Mouse (Mus musculus) cerebellum, postnatal 25 days (tissue): ENCODE measurements around the gene Ccdc157.
"Not testable (repeated sequence)": the region's sequence is repeated elsewhere in the genome, so short reads cannot be mapped to it uniquely, and the experiment has no call there.

ENCODE experiments used
- DNase-seq, 2 experiments: peaks; one replicate each; pipeline ENCODE4 v3.0.0; 2021; ENCODE audit warnings: mixed read lengths in 2 of 2

Ccdc157 gene

DNA sequence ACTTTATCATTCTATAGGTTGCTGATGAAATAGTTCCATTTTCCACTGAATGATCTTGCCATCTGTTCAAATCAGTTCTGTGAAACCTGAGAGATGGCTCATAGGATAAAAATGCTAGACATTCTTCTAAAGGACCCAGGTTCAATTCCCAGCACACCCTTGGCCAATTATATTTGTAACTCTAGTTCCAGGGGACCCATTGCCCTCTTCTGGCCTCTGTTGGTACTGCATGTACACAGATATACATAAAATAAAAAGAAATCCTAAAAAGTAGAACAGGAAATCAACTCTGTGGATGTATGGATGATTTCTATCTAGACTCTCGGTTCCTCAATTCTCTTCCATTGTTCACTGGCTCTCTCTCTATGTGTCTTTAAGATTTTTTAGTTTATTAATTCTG lies 33.0 kb downstream of the Ccdc157 start:
- DNase-seq: no peak

DNA sequence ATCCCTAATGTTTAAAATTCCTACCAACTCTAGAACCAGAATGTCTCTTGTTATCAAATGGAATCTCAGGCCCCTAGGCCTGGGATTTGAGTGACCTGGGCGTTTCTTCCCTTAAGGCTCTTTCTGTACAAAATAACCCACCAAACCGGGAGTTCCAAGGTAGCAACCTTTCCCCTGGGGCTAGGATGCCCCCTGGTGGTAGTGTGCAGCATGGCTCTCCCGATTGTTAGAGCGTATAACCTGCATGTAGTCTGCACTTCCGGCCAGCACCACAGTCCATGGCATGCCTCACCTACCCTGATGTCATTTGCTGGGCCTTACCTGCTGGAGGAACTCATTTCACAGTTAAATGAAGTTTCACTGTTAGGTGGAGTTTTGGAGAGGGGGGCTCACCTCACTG lies 36.2 kb downstream of the Ccdc157 start:
- DNase-seq: peak in 1 of 2 experiments; percentile 44

DNA sequence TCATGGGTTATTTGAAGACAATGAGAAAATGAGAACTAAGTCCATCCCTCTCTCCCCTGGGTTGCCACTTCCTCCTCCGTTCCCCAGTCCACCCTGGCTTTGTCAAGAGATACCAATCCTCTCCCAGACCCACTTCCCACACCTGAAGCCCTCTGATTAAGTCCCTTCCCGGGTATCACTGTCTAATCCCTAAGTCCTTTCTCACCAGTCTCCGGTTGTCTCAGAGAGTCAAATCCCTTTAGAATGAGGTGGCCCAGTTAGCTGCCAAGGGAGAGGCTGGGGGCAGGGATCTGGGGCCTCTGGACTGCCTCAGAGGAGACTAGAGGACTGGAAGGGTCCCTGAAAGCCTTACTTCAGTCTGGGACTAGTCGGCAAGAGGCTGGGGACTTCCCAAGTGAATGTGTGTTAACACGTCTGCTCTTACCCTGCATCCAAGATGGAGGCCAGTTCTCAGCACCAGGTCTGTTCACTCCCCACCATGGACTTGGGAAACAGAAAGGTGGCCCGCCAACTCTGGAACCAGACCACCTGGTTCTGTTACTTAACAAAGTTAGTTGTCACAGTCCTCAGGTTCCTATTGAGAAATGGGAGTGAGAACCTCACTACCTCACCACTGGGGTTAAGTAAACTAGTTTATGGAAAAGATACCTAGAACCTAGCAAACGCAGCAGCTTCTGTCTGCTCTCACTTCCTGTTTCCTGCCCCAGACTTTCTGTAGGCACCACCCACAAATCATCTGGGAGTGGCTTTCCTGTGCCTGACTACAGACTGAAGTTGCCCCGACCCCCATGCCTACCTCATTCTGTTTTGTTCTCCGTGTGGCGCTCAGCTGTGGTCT lies 37.1 kb downstream of the Ccdc157 start, which contains the start of gene Sec14l2:
Gene Sec14l2, minus strand, starts transcription at position 674 of the 838 bp plus-strand sequence.
- DNase-seq: no peak

DNA sequence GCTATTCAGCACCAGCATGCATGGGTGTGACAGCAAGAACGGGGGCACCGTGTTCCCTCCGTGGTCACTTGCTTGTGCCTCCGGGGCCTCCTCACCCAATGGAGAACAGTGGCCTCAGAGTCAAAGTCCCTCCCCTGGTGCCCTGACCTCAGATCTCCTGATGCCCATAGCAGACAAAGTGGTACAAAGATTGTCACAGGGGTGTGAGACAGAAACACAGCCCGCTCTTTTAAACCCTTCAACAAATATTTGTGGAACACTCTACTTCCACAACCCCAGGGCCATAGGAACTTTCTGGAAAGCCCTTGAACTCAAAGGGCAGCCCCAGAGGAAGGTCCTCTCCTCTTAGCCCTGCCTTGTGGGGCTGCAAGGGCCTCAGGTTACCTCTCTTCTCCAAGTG lies 37.9 kb downstream of the Ccdc157 start:
- DNase-seq: no peak

DNA sequence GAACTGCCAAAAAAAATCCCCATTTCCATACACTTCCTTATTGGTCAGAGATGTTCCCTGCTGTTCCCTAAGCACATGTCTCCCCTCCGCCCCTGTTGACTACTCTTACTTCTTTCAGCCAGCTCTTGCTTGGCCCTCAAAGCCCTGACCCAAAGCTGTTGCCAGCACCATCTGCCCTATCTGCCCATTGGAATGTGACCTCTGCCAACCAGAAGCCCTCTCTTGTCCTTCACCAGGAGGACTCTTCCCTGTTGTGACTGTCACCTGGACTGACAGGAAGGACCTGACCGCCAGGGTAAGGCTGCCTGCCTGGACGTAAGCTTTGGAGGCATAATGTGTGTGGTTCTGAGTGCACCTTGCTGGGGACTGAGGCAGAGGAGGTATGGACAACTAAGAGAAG lies 38.4 kb downstream of the Ccdc157 start:
- DNase-seq: no peak

DNA sequence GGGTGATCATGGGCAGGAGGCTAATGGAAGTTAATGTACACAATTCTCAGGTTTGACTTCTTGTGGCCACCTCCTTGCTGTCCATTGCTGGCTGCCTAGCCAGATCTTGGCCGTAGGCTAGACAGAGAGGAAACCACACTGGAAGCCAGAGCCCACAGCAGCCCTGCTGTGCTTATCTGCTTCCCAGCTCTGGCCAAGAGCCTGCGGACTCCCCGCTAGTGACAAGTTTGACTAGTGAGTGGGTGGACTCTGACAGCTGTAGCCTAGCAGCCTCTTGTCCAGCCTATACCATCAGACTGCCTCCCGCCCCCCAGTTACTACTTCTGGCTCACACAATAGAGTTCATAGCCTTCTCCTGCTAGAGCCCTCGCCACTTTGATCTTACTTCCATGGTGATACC lies 40.5 kb downstream of the Ccdc157 start:
- no peak for DNase-seq

DNA sequence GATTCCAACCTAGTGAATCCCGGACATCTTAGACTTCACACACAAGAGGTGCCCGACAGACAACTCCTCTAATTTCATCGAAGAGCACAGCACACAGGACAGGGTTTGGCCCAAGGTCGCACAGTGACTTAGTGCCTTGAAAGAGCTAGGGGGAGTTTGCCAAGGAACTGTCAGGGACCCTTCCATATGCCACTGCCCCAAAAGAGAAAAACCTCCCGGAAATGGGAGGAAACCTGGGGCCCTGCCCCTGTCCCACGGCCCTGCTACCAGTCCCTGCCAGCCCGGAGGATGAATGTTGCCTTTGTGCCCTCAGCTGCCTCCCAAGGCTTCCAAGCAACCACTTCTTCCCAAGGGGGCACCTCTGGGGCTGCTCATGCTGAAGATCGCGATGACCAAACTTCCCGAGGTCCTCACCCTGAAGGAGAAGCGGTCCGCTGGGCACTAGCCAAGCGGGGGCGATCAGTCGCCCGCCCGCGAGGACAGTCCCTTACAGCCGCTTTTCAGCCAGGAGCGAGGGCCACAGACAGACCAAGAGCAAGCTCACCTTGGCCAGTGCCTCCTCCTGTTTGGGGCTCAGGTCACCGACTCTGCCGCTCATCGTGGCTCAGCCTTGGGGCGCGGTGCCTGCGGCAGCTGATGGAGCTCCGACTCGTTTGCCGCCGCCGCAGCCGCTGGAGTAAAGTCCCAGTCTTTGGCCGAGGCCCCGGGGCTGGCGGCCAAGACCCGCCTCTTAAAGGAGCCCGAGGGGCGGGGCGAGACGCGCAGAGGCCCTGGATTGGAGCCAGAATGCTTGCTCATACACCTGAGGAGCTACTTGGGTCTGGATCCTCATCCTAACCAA lies 41.8 kb downstream of the Ccdc157 start:
- peak; percentile 81 to 88 for DNase-seq

DNA sequence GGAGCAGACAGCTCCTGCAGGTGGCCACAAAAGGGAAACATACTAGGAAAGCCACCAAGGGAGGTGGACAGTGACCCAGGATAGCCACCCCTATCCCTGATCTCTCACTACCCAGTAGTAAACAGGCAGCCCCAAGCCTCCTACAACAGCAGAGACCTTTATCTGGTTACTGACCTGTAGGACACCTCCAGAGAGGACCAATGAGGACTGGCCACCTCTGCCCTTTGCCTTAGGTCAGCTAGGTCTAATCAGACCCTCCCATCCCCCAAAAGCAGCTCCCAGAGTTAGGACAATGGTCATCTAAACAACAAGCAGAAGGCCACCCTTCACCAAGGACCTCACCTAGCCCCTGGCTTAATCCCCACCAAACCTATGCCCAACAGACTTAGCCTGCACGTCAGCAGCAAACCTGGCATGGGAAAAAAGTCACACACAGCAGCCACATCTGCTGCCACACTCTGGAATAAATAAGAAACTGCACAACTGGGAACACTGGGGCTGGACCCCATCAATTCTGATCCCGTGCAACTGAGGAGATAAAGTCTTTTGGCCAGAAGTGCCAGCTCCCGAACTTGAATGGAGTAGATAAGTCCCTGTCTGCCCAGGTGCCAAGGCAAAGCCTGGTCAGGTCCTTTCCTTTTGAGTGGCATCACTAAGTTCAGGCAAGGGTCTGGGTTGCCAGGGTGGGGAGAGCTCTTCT lies 42.6 kb downstream of the Ccdc157 start:
- DNase-seq: no peak

DNA sequence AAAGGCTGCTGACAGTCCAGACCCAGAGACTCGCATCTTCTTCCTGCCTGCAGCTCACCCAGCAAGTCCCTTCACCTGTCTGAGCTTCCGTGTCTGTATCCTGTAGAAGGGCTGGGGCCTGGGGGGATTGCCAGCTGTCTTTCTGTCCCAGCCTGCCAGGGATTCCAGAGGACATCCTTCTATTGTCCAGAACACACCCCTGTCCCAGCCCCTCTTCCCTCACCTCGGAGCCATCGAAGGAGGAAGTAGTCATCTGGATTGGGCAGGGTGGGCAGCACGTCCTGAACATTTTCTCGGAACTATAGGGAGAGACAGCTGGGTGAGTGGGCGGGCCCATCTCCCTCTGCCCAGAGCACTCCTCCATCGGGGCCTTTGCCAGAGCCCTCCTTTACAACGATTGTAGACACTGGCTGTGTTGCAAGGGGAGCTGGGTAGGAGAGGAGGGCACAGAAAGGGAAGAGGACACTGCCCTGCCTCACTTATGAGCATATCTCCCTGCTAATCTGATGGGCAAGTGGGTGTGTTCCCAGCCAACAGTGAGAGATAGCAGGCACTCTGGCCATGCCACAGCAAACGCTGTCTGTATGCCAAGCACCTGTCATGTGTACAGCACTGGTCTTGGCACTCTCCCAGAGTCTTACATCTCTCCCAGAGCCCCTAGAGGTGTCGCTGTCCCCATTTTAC lies 43.5 kb downstream of the Ccdc157 start:
- DNase-seq: no peak

DNA sequence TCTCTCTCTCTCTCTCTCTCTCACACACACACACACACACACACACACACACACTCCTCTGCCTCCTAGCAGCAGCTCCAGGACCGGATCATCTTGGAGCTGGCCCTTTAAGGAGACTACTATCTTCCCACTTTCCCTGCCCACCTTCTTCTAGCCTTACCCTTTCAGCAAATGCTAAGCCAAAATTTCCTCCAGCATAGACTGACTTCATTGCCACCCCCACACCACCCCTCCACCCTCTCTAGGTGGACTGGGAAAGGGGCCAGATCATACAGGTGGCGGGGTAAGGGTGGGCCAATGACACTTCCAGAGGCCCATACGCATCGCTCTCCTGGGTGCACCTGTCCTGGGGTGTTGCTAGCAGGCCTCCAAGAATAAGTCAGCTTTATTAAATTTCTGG lies 44.7 kb downstream of the Ccdc157 start:
- no peak for DNase-seq

DNA sequence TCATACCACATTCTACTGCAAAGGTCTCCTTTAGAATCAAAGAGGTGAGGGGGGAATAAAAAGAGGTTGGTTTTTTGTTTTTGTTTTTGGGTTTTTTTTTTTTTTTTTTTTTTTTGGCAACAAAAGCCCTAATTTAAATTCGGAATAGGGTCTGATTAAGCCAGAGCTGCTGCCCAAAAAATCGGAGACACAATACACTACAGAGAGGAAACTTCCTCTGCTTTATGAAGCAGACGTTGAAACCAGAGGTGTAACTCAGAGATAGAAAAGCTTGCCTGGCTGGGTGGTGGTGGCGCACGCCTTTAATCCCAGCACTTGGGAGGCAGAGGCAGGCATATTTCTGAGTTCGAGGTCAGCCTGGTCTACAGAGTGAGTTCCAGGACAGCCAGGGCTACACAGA lies 45.6 kb downstream of the Ccdc157 start:
- DNase-seq: not testable (repeated sequence)

DNA sequence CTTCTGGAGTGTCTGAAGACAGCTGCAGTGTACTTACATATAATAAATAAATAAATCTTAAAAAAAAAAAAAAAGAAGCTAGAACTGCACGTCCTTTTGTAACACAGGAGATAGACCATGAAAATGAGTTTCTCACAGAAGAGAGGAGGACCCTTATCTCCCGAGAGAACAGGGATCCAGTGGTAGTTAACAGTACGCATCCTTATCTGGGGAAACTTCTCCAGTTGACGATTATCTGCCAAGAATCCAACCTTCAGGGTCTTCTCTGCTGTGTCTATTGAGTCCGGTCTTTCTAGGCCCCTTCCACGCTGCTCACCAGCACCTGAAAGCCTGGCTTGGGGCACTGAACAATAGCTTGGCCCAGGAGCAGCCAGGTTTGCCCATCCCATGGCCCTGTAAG lies 46.1 kb downstream of the Ccdc157 start:
- DNase-seq: no peak

DNA sequence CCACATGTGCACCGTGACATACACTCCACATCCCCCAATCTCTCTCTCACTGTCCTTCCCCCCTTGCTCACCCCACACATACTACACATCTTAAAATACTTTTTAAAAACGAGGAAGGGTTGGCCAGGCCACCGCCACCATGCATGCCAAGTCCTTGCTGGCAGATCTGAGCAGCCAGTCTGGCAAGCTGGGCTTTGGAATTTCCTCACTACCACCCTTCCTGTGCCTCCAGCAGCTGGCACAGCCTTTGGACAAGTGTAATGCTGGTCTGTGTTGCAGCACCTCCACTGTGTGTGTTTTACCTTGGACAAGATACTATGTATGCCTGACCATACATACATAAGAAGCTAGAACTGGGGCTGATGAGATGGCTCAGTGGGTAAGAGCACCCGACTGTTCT lies 46.6 kb downstream of the Ccdc157 start:
- DNase-seq: no peak

DNA sequence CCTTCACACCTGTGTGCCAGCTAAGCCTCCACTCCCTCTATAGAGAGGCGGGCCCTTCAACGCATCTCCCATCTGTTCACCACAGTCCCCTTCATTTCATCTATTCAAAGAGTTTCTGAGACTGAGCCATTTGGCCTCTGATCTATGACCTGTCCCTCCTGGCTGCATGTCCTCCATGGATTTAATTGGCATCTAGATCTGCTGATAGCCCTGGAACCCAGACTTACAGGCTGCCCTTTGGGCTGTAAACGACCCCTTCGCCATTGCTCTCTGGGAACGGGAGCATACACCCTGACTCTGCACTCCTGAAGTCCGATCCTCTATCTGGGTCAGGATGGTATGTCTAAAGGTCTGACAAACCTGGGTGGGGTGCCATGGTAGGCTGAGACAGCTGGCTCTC lies 47.2 kb downstream of the Ccdc157 start:
- DNase-seq: no peak

DNA sequence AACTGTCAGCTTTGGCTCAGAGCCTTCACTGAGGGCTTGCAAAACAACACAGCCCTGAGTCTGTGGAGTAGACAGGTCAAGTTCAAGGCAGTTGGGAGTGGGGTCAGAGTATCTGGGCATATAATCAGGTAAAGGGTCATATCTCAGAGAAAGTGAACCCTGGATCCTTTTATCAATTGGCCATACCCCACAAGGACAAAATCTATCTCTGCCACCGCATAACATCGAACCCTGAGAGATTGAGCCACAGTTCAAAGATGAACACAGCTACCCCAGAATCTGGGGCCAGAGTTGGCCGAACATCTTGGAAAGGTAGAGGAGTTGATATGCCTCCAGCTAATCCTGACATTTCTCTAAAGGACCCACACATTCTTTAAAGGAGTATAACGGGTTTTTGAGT lies 48.1 kb downstream of the Ccdc157 start:
- DNase-seq: no peak

DNA sequence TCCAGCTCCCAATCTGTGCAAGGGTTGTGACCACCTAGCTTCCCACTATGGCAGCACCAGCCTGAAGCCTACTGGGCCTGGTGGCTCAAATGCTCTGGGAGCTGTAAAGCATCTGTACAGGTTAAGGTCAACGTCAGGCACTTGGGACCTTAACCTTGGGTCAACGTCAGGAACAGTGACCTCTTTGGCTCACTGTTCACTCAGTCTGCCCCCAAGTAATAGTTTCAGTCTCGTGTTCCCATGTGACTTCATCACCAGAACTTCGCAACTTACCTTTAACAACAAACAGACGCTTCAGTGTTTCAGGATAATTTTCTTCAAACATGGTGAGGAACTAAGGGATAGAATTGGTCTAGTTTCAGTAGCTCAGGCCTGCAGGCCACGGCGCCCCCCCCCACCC lies 51.4 kb downstream of the Ccdc157 start:
- no peak for DNase-seq

DNA sequence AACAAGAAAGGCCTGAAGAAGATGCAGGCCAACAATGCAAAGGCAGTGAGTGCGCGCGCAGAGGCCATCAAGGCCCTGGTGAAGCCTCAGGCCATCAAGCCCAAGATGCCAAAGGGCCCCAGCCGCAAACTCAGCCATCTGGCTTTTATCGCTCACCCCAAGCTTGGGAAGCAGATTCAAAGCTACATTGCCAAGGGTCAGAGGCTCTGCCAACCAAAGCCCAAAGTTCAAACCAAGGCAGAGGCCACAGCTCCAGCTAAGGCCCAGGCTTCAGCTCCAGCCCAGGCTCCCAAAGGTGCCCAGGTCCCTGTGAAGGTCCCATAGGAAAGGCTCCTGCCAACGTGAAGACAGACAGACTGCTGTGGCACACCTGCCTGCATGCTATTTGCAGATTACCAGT lies 52.2 kb downstream of the Ccdc157 start:
- not testable (repeated sequence) for DNase-seq

DNA sequence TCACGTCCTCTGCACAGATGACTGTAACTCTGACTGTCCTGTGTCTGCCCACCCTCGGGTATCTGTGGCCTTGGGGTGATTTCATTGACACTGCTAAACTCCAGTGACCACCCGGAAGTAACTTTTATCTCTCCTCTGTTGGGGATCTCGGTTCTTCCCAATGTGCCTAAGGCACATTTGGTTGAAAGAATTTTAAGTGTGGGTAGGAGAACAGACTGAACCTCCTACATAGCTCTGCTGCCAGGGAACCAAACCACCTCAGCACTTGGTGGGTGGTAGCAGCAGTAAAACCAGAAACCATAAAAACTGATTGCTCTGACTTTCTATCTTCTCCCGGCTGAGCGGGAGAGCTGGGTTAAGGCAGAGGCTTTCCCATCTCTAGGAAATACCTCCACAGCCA lies 54.6 kb downstream of the Ccdc157 start:
- DNase-seq: no peak

DNA sequence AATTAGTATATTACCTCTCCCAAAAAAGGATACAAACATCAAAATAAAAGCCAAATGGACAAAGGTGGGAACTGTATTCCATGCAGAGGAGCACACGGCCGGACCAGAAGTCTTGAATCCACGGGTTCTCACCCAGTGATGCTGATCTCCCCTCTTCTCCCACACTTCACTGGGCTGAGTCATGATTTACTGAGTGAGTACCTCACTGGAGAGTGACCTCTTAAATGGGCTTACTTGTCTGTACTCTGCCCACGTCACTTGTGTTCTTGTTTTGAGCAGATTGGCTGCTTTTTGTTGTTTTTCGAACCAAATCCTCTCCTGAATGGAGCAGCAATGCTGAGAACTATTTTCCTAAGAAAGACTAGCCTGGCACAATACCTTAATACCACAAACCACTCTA lies 55.1 kb downstream of the Ccdc157 start:
- no peak for DNase-seq

DNA sequence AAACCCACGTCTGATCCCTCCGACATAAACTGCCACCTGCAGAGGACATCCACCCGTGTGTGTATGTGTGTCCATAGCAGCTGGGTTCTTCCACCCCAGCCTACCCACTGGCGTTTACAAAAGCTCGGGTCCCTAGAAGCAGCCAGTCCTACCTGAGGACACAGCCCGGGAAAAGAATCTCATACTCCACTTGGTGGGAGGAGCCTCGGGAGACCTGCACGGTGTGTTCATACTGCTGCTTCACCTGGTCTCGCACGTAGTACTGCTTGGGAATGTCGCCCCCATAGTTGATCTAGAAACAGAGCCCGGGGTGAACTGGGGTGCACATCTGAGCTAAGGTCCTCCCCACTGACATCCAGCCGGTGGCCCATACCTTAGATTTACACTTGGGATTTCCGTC lies 56.6 kb downstream of the Ccdc157 start:
- no peak for DNase-seq

DNA sequence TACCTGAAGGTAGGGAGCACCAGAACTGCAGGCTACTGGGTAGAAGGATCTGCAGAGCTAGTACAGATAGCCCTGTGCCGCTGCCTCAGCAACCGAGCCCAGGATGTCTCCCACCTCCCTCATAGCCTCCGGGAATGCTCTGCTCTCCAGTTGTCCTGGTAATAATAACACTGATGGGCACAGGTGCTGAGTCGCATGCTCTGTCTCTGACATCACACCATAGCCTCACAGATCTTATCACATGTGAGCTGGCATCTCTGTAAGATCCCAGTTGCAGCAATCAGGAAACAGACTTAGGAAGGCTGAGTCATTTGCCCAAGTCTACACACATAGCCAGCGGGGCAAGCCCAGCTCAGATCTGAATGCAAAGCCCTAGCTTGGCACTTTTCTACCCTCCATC lies 58.2 kb downstream of the Ccdc157 start:
- no peak for DNase-seq

DNA sequence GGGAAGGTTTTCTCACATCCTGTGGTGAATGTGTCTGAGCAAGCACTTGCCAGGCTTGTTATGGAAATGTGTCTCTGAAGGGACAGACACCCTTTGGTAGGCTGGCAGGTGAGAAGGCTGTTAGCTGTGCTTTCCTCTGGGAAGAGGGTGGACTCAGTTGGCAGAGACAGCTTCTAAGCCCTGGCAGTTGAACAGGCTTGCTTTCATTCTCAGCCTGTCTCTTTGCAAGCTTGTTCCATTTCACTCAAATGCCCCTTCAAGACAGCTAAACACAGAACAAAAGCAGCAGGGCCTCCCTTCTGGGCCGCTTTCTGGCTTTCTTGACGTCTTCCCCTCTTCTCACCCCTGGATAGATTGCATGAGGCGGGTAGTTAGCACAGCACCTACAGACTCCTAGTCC lies 60.6 kb downstream of the Ccdc157 start:
- no peak for DNase-seq

DNA sequence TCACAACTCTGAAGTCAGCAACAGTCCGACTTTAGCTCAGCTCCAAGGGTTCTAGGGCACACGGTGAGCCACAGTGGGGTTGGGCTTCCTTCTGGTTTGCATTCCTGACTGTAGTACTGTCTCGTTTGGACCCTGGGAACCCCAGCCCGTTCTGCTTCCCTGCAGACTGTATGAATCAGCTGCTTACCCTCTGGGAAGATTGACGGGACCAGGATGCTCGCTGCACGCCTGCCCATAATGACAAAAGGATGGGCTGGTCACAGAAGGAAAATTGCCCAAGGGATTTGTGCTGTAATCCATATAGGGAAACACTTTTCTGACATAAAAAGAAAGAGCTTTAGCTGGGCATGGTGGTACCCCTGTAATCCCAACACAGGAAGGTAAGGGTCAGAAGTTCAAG lies 61.3 kb downstream of the Ccdc157 start:
- DNase-seq: no peak
